Mouse (Mus musculus) ovary, postnatal 36 days (tissue): Measurements from ENCODE around the gene Ctxn1.

Source experiments
- DNase-seq: peaks from one replicate; pipeline ENCODE4 v3.0.0; 2022; ENCODE audit warnings: low spot score, mixed read lengths

Ctxn1 gene

DNA sequence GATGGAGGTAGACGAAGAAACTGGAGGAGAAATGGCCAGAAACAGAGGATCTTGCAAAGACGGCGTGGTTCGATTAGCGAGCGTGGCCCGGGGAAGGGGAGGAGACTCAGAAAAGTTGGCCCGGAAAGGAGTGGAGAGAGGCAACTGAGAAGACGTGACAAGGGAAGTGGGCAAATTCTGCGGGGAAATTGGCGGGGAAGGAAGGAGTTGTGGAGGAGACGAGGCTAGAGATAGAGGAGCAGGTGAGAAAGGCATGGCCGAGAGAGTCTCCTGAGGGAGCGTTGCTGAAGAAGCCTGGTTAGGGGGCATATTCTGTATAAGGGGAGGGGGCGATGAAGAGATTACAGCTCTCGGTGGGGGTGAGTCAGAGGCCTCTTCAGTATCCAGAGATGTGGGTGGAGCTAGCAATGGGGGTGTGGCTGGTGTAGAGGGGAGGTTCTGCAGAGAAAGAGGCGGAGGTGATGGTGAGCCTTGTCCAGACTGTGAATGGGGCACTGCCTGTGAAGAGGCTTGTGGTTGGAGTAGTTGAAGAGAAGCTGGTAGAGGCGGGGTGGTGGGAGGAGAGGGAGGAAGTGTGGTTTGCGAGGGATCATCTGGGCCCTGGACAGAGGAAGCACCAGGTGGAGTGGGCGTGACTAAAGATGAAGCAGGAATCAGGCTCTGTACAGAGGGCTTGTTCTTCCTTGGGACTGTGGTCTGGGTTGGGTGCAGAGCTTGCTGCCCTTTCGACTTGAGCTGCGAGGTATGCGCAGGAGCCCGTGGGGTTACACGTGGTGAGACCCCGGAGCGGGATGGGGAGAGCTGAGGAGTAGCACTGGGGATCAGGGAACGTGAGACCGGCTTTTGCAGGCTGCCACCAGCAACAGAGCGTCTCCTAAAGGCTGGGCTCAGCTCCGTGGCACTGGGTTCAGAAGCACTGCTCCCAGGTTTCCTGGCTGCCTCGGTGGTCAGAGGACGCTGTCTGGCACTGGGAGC is 44.8 kb downstream of the Ctxn1 start:
- DNase-seq: peak; percentile 57

DNA sequence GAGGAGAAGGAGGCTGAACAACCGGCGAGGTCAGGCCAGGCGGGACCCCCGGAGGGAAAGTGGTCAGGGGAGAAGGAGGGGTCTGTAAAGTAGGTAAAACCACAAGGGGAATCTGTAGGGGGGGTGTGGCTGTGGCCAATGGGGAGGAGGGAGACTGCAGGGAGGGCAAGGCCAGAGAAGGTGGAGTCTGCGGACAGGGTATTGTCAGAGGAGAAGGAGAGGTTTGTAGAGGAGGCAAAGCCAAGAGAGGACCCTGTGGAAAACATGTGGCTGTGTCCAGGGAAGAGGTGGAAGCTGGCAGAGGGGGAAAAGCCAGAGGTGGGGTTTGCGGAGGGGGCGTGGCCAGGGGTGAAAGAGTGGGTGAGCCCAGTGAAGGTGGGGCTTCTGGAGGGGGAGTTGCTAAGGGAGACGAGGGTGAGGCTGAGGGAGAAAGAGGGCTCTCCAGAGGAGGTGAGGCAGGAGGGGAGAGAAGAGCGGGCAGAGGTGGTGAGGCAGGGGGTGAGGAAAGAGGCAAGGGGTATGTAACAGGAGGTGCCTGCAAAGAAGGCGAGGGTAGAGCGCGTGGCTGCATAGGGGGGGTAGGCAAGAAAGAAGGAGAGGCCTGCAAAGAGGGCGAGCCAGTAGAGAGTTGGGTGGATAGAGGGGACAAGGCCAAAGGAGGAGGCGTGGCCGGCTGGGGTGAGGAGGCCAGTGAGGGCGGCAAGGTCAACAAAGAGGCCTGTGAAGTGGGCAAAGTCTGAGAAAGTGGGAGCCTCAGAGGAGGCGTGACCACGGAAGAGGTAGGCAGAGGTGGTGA is 45.7 kb downstream of the Ctxn1 start:
- peak; percentile 79 for DNase-seq

DNA sequence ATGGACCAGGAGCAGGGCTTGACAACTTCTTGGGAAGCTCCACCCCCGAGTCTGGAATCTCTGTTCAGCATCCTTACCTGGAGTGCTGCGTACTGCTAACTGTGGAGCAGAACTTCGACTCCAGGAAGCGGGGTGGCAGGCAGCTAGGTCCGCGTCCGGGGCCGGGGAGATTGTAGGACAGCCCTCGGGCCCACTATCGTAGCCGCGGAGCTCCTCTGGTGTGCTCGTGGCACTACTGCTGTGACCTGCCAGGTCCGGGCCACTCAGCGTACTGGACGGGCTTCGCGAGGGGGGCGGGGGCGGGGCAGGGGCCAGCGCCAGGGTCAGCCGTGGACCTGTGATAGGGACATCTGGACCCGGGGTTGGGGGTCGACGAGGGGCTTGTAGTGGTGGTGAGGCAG is 46.3 kb downstream of the Ctxn1 start:
- DNase-seq: peak; percentile 32

DNA sequence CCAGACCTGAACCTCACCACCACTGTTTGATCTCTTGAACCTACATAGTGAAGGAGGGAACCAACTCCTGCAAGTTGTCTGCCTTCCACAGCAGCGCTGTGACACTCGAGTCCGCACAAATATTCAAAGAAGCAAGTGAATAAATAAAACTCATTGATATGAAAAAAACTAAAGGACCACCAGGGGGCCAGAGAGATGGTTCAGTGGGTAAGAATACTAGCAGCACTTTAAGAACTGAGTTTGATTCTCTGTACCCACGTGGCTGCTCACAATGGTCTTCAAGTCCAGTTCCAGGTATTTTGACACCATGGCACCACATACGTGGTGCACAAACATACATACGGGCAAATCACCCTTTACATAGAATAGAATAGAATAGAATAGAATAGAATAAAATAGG is 48.0 kb downstream of the Ctxn1 start:
- DNase-seq: no peak
